Mouse (Mus musculus): Measurements from ENCODE around the gene Pigm.

The Pigm gene

DNA sequence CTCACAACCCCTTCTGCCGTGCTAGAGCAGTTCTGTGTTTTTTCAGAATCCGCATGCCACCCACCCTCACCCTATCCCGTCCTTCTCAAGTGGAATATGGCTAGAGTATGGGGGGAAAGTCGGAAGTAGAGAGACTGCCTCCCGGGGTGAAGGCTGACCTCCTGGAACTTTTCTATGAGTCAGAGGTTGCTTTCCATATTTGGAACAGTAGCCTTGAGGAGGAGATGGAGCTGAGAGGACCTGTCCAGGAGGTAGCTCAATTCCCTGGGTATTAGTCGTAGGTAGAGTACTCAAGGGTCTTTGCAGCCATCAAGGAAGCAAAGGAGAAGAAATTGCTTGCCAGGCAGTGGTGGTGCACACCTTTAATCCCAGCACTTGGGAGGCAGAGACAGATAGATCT is 24.3 kb upstream of the Pigm start:
- no peak for DNase-seq (ENCODE audit: low spot score in 2 of 2)

DNA sequence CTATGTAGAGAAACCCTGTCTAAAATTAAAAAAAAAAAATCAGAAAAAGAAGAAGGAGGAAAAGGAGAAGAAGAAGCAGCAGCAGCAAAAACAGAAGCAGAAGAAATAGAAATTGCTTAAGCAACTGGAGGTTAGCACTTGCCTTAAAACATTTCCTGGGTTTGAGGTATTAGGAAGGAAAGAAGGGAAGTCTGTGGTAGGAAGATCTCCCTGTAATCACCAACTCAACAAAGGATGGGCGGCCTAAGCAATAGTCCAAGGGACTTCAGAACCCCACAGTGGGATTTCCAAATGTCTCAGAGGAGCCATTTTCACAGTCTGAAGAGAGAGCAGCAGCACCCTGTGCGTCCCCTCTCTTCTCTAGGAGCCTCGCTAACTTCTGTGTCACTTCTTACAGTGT is 23.9 kb upstream of the Pigm start:
- no peak for DNase-seq (ENCODE audit: low spot score in 2 of 2)

DNA sequence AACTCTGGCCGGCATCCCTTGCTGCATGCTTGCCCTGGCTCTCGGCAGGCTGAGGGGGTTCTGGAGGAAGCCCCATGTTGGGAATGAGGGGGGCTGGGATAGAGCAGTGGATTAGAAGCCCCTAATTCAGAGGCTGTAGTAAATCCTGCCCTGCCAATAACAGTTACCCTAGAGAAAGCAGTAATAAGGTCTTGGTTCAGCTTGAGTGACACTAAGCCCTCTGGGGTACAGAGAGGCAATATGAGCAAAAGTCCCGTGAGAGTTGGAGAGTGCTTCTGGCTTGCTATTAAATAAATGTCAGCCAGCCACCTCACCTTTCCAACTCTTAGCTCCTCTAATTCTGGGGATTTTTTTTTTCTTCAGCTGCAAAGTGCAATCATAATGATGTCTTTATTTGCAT is 21.0 kb upstream of the Pigm start:
- no peak for DNase-seq (ENCODE audit: low spot score in 2 of 2)

DNA sequence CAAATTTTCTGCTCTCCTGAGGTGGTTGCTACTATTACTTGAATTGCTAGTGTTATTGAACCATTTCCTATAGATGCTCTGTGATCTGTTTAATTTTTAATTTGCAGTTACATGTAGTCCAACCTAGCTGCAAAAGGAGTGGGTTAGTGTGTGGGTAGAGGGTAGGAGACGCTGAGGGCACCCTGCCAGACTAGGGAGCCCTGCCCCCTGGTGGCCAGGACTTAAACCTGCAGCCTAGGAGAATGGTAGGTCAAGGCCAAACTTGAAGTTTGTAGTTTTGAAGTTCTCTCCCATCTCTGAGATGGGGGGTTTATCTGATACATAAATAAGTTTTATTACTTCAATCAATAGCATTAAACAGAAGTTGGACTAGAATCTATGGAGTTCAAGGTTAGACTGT is 18.8 kb upstream of the Pigm start:
- DNase-seq (ENCODE audit: low spot score in 2 of 2) = peak in 1 of 2 experiments; percentile 63

DNA sequence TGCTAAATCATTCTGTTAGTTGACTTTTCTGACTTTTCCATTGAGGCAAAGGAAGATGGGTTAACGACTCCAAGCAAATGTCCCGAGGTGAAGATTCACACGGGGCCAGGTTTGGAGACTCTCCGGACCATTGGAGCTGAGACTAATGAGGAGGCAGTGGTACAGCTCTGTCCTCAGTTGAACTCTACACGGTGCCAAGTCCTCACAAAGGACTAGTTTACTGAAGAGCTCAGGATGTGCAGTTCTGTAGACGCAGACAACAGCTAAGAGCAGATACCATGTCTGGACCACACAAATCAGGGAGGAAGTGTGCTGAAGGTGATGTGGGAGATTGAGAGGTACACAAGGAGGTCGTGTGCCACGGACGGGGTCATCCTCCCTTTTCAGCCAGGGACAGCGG is 18.0 kb upstream of the Pigm start:
- DNase-seq (ENCODE audit: low spot score in 2 of 2) = no peak

DNA sequence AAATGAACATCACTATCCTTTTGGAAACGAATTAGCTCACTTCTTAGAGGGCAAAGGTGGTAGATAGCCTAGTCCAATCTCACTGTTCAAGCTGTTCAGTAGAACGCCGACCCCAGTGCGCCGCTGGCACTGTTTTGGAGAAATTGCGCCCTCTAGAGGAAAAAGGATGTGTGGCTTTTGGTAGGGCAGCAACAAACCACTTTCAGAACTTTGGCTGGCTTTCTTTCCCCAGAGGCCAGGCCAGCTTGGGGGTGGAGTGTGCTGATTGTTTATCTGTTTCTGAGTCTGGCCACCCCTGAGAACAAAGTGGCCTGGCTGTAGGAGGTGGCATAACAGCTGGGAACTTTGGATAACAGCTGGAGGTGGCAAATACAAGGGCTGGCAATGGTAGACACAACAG is 11.7 kb upstream of the Pigm start:
- DNase-seq (ENCODE audit: low spot score in 2 of 2) = peak in 1 of 2 experiments; percentile 67

DNA sequence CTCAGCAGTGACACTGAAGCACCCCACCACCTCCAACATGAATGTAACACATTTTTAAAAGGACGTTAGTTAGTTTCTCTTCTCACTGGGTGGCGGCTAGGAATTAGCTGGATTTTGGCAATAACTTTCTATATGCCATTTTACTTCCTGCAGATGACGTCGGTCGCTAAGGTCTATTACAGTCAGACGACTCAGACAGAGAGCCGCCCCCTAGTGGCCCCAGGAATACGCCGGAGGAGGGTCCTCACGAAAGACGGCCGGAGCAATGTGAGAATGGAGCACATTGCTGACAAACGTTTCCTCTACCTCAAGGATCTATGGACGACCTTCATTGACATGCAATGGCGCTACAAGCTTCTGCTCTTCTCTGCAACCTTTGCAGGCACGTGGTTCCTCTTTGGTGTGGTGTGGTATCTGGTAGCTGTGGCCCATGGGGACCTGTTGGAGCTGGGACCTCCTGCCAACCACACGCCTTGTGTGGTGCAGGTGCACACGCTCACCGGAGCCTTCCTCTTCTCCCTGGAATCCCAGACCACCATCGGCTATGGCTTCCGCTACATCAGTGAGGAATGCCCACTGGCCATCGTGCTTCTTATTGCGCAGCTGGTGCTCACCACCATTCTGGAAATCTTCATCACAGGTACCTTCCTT is 7.5 kb upstream of the Pigm start:
- peak; percentile 73 to 90 for DNase-seq (ENCODE audit: low spot score in 2 of 2)

DNA sequence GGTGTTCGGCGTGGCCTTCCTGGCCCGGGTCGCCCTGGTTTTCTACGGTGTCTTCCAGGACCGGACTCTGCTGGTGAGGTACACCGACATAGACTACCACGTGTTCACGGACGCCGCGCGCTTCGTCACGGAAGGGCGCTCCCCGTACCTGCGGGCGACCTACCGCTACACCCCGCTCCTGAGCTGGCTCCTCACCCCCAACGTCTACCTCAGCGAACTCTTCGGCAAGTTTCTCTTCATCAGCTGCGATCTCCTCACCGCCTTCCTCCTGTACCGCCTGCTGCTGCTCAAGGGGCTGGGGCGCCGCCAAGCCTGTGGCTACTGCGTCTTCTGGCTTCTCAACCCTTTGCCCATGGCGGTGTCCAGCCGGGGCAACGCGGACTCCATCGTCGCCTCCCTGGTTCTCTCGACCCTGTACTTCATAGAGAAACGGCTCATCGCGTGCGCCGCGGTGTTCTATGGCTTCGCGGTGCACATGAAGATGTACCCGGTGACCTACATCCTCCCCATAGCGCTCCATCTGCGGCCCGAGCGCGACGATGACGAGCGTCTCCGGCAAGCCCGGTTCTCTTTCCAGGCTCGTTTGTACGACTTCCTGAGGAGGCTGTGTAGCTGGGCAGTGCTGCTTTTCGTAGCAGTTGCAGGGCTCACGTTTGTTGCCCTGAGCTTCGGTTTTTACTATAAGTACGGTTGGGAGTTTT is 562 bp downstream of the Pigm start:
- peak in 1 of 2 experiments; percentile 32 for DNase-seq (ENCODE audit: low spot score in 2 of 2)

DNA sequence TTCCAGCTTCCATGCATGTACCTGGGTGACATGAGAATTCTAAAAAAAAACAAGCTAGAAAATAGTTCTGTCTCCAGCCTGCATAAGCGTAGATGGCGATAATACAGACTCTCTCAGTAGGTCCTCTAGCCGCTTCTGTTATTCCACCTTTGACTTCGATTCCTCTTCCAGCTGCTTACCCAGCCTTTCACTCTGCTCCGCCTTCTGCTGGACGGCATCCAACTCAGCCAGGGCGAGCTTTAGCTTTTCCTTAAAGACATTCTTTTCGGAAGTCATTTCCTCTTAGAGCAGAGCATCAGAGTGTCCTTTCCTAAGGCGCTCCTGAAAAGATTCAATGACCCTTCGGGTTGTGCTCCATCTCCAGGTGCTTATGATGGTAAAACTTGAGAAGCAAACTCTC is 3.7 kb downstream of the Pigm start:
- DNase-seq (ENCODE audit: low spot score in 2 of 2) = no peak

DNA sequence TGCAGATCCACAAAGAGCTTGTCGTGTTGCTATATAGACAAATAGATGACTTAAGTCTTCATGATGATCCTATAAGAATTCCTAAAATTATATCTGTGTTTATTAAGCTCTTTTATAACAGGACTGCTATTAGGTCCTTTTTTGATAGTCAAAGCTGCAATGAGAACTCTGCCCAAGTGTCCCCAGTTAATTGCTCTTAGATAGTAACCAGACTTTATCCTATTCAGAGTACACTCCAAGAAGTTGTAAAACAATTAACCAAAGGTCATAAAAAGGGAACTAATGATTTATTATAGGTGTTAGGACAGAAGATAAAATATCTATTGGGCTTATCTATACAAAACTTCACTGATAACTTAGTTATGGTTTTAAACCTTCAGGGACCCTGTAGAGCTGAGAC is 5.7 kb downstream of the Pigm start:
- DNase-seq (ENCODE audit: low spot score in 2 of 2) = no peak

DNA sequence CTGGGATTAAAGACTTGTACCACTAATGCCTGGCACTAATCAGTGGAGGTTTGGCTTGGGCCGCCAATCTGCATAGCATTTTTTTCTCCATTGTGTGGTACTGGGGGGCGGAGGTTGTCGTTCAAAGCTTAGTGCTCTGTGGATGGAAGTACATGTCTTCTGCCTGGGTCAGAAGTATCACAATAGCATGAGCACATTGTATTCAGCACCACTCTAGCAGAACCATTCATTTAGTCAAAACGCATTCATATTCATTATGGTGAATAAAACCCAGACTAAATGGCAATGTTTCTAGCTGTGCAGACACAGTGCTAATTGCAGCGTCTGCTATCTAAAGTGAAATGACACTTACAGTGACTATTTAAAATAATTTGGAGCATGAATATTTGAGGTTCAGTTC is 10.9 kb downstream of the Pigm start:
- DNase-seq (ENCODE audit: low spot score in 2 of 2) = no peak

DNA sequence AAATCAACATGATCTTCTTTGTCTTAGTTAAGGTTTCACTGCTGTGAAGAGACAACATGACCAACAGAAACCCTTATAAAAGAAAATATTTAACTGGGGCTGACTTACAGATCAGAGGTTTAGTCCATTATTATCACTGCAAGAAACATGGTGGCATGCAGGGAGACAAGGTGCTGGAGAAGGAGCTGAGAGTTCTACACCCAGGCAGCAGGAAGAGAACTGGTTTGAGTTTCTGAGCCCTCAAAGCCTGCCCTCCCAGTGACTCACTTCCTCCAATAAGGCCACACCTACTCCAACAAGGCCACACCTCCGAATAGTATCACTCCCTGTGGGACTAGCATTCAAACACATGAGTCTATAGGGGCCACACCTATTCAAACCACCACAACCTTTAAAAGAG is 14.4 kb downstream of the Pigm start:
- DNase-seq (ENCODE audit: low spot score in 2 of 2) = no peak

DNA sequence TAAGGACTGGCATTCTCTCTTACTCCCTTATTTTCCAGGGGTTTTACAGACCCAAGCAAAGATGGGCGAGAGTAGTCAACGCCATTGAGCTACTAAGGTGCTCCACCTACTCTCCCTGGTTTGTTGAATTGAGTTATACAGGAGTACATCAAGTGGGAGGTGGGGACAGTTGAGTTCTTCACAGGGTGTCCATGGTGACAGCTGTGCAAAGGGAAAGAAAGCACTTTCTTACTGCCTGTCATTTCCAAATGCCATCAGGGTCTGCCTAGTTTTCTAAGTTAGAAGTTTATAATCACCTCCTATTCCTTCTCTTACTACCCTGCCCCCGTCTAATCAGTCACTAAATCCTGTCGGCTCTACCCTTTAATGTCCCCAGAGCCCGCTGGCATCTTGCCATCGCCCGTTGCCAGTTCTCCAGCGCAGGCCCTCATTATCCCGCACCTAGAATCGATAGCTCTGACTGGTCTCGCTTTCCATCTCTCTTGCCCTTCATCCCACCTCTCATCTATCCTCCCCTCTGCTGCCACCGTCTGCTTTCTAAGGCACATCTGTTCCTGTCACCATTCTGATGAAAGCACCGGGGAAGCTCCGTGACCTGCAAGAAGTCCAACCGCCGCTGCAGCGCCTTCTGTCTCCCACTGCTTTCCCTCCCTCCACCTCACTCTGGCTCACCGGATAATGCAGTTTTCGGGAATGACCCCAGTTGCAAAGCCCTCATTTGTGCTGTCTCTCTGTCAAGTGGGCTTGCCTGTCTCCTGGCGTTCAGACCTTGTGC is 15.6 kb downstream of the Pigm start:
- no peak for DNase-seq (ENCODE audit: low spot score in 2 of 2)

DNA sequence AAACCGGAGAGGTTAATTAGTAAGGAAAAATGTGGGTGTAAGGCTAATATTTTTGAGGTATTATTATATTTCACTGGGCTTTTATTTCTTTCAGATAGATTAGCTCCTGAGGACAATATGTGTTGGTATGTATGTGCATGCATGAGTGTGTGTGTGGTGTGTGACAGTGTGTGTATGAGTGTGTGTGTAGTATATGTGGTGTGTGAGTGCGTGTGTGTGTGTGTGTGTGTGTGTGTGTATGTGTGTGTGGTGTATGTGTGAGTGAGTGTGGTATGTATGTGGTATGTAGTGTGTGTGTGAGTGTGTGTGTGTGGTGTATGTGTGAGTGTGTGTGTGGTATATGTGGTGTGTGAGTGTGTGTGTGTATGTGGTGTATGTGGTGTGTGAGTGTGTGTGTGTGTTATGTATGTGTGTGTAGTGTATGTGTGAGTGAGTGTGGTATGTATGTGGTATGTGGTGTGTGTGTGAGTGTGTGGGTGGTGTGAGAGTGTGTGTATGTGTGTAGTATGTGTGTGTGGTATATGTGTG is 16.4 kb downstream of the Pigm start:
- DNase-seq (ENCODE audit: low spot score in 2 of 2) = no peak

DNA sequence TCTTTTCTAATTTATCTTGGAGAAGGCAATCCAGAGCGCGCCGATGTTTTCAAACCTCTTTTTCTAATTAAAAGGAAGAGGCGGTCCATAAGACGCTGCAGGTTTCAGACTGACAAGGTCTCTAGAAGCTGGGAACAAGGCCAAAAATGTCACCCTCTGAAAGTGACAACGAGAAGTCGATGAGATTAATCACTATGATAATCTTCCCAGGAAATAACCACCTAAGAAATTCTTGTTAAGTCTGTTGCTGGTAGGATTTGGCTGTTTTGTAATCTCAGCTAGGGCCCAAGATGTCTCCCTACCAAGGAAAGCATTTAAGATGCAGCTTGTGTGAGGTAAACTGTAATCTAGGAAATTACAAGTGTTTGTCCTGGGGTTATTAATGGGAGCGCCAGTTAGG is 17.4 kb downstream of the Pigm start:
- no peak for DNase-seq (ENCODE audit: low spot score in 2 of 2)

DNA sequence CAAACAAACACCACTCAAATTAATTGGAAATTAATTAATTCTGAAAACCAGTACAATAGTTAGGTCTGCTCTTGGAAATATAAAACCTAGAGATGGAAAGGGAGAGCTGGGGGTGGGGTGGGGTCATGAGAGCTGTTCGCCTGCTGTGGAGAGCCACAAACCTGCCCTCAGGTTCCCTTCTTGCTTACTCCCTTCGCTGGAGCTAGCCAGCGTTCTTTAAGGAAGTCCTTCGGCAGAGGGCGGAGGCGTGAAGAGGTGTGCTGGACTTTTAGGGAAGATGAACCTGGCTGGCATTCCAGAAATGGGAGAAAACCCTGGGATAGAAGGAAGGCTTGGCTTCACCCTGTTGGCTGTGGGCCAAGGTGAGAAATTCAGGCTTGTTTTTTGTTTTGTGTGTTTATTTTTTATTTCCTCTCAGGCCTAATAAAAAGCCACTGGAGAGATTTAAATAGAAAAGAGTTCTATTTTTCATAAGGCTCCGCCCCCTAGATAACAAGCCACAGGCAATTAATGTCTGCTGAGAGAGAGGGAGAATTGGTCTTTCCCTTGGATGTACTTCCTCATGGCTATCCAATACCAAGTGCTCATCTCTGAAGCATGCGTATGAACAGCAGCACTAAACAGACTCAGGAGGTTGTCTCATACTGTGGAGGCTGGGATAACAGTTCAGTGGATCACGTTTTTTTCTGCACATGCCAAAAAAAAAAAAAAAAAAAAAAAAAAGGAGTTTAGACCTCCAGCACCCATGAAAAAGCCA is 20.8 kb downstream of the Pigm start:
- DNase-seq (ENCODE audit: low spot score in 2 of 2) = no peak

DNA sequence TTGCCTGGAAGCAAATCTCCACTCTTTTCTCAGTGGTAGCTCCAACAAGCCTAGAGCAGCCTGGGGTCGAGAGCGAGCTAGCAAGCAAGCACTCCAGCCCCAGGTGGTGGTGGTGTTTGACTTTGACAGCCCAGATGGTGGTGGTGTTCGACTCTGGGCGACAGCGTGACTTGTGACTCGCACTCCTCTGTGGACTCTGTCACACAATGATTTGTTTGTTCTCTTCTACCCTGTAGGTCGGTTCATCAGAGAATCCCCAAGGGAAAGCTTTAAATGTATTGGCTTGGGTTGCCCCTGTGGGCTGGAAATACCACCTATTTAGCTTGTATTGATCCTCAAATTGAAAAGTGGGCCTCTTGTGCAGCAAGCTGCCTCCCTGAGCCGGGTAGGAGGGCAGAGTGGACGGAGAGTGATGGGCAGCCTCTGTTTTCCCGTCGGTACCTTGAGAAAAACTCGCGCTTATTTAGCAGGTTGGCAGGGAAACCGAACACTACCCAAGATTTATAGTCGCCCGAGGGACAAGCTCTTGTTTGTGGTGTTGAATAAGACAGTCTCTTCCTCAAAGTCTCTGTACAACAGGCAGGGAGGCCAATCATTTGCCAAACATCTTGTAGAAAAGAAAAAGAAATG is 29.8 kb downstream of the Pigm start:
- no peak for DNase-seq (ENCODE audit: low spot score in 2 of 2)

DNA sequence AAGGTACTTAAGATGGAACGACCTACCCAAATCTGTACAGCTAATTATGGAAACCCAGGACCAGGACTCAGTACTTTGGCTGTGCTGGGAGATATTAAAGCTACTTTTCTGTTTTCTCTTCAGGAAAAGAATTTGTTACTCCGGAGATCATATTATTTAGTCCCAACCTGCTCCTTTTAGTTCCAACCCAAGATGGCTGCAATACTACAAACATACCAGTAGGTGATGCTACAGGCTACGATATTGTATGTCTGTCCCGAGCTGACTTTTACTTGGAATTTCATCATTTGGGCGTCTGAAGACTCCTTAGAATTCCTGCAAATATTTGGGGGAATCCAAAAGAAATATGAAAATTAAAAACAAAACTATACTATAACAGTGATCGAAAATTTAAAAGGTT is 32.6 kb downstream of the Pigm start:
- peak in 1 of 2 experiments; percentile 16 for DNase-seq (ENCODE audit: low spot score in 2 of 2)

DNA sequence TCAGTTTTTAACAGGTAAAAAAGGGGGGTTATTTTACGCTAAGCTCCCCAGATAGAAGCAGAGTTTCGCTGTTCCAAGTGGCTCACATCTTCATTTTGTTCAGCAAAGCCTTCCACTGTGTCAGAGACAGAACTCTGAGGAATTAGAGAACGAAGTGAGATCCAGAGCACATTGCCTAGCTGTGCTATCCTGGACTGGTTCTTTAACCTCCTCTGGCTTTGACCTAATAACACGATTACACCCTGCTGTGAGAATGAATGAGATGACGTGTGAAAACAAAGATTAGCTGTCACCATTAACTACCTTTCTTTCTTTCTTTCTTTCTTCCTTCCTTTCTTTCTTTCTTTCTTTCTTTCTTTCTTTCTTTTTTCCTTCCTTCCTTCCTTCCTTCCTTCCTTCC is 33.1 kb downstream of the Pigm start:
- DNase-seq (ENCODE audit: low spot score in 2 of 2) = no peak

DNA sequence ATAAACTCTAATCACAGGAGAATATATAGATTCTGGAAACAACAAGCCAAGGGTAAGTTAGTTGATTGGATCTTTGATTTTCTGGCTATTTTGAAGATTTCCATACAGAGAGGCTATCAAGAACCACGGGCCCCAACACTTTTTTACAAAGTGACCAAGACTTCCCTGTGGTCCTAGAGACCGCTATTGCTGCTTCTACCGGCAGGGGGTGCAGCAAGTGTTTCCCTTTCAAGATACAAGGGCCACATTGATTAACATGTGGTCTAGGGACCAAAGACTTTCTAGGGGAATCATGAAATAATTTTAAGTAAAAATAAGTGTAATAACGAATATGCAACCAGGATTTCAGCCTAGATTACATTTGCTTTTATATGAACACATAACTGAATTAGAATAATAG is 34.5 kb downstream of the Pigm start:
- DNase-seq (ENCODE audit: low spot score in 2 of 2) = peak; percentile 12 to 56

DNA sequence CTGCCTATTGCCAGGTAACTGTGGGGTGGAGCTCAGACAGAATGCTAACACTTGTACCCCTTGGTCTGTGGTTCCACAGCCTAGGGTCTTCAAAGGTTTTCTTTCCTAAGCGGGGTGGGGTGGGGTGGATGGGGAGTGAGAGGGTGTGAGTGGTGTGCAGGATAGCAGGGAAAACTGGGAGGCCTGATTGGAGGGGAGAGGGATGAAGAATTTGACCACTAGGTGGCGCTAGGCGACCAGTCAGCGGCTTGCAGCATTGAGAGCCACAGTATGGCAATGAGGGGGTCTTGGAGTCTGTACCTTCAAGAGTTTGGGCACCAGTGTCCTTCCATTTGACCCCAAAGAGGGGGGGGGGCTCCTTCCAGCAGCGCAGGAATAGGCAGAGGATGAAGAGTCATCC is 35.9 kb downstream of the Pigm start:
- DNase-seq (ENCODE audit: low spot score in 2 of 2) = peak; percentile 12 to 77

Data from thymus, postnatal 10 days (tissue).